Mouse (Mus musculus) cerebellum, adult 2 months (tissue): Measurements from ENCODE around the gene Arel1.

Experiments
- CTCF ChIP-seq: fragments of 200-500 bp; IDR thresholded peaks from 2 replicates; pipeline ENCODE4 v1.5.1; 2011; ENCODE audit warnings: low read depth, mild to moderate bottlenecking, control low read depth, low read length, moderate library complexity, borderline replicate concordance; ENCODE audit not compliant: insufficient read depth
- POLR2A ChIP-seq: fragments of 200-500 bp; IDR thresholded peaks from 2 replicates; pipeline ENCODE4 v1.6.1; 2011; ENCODE audit warnings: low read length, control low read depth, borderline replicate concordance; ENCODE audit not compliant: insufficient read depth

DNA sequence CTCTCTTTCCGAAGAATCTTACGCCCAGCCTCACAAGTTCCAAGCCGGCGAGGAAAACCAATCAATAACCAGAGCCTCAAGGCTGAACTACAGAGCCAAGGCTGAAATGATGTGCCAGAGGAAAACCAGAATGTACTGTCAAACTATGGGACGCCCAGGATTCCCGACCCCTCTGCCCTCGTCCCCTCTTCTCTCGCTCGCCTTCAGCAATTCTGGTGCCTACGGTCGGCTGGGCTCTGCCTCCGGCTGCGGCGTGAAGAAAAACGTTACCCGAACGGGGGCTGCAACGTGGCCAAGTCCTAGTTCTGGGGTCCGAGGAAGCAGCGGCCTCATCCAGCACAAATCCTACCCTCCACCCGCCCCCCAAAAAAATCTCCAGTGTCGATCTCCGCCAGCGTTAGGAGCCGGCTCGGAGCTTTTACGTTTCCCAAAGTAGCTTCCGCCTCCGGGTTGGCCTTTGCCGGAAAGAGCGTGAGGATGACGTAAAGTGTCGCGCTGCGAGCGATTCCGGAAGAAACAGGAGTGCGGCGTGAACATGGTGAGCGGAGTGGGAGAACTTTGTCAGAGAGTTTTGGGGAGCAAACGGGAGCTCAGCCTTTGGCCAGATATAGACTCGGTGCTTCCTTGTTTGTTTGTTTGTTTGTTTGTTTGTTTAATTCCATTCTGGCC, at the start of gene Arel1, which contains the start of gene Fcf1:
- TF ChIP-seq CTCF (no peak), POLR2A (peak; percentile 62; the same call in 1 of the 2 replicates)
